Mouse (Mus musculus): ENCODE data around the gene Mre11a. TPM values are rescaled to one million over a fixed set of nuclear protein-coding genes. Genes with fewer than 3 reads are reported as not detected.

The Mre11a gene
- polyA plus RNA-seq, 1 experiment from 2014 or later = 9.7 TPM

DNA sequence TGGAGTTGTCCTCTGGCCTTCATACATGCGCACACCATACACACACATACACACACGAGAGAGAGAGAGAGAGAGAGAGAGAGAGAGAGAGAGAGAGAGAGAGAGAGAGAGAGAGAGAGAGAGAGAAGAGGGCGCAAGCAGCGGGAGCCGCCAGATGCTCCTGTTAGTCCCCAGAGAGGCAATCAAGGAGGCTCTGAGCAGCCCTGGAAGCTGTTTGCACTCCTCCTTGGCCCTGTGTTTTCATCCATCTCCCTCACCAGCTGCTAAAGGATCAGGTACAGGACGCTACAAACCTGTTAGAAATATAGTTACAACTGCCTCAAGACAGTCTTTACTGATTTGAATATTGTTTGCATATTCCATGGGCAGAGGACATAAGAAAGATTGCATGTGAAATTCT lies 14.6 kb upstream of the Mre11a start:
- no peak for DNase-seq (ENCODE audit: low spot score)
- Histone ChIP-seq H3K9ac (ENCODE audit: low read length) (no peak overlapping the region), H3K4me3 (ENCODE audit: low read depth, low read length) (no peak overlapping the region), H3K4me1 (replicated peaks; ENCODE audit: control insufficient read depth, insufficient read depth) (0 out of 2 replicates have a peak, but pooled peaks cover 2% of the 10 kb centered on the region), H3K27me3 (ENCODE audit: control insufficient read depth, insufficient read depth, low read length) (no peaks in the 10 kb centered on the region), H3K9me3 (ENCODE audit: control insufficient read depth, low read length) (no peaks in the 10 kb centered on the region), H3K4me2 (replicated peaks; ENCODE audit: low read depth) (no peak overlapping the region), H3K27ac (replicated peaks) (no peak overlapping the region), H3K36me3 (ENCODE audit: control insufficient read depth, insufficient read depth, low read length) (no peaks in the 10 kb centered on the region)
- WGBS = 55% methylated on average over 5 of the region's 6 CpGs
- ATAC-seq (ENCODE audit: low FRiP score, low TSS enrichment) = no peak
- TF ChIP-seq CTCF (IDR thresholded peaks at IDR 0.05; ENCODE audit: low read depth) = no peak
- no peak for TF ChIP-seq EP300 (optimal IDR thresholded peaks at IDR 0.05)

DNA sequence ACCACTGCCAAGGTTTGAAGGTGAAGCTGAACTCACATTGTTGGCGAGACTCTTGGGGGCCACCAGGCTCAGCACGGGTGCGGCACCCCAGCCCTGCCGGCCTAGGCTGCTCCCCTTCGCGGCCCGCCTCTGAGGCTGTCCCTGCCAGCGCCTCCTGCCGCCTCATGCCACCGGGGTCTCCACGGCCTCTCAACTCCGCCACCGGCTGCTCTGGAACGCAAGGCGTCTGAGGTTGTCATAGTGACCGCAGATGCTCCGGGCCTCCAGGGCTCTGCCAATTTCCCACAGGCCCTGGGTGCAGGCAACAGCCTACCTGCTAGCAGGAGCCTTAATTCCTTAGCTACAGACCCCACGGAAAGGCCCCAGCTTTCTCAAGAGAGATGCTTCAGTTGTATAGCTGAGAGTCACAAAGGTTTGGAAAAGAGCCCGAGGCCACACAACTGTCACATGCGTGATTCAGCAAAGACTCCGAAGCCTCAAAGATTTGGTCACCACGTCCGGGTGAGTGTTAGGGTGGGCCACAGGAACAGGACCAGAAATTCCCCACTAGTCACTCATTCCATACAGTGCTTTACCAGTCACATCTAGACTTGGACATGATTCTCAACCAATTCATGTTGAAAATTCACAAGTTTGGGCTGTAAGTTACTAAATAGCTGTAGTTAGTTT lies 13.5 kb upstream of the Mre11a start, which contains the start of gene 1700012B09Rik:
TSS of gene 1700012B09Rik (minus strand) at position 228 of the 669 bp plus-strand sequence.
- no peak within 1 kb of the TSS for H3K27ac ChIP-seq (replicated peaks)
- TF ChIP-seq EP300 (optimal IDR thresholded peaks at IDR 0.05) (no peak), CTCF (IDR thresholded peaks at IDR 0.05; ENCODE audit: low read depth) (no peak)
- no peaks in the 10 kb centered on the region for H3K27me3 ChIP-seq (ENCODE audit: control insufficient read depth, insufficient read depth, low read length)
- H3K4me3 ChIP-seq (ENCODE audit: low read depth, low read length) = no peak within 1 kb of the TSS
- no peaks in the 10 kb centered on the region for H3K36me3 ChIP-seq (ENCODE audit: control insufficient read depth, insufficient read depth, low read length)
- 0 out of 2 replicates have a peak, but pooled peaks have one; percentile 29 for ATAC-seq (ENCODE audit: low FRiP score, low TSS enrichment)
- DNase-seq (ENCODE audit: low spot score) = no peak
- no peak within 1 kb of the TSS for H3K4me2 ChIP-seq (replicated peaks; ENCODE audit: low read depth)
- H3K9ac ChIP-seq (ENCODE audit: low read length) = no peak within 1 kb of the TSS
- H3K4me1 ChIP-seq (replicated peaks; ENCODE audit: control insufficient read depth, insufficient read depth) = 0 out of 2 replicates have a peak, but pooled peaks cover 2% of the 10 kb centered on the region
- 23% methylated on average over 23 of the region's 23 CpGs for WGBS
- H3K9me3 ChIP-seq (ENCODE audit: control insufficient read depth, low read length) = no peaks in the 10 kb centered on the region

- 81% methylated on average over 2 of the region's 2 CpGs for WGBS
- H3K27ac ChIP-seq (replicated peaks) = no peak overlapping the region
- no peak overlapping the region for H3K9ac ChIP-seq (ENCODE audit: low read length)
- DNase-seq (ENCODE audit: low spot score) = no peak
- no peaks in the 10 kb centered on the region for H3K9me3 ChIP-seq (ENCODE audit: control insufficient read depth, low read length)
- H3K4me2 ChIP-seq (replicated peaks; ENCODE audit: low read depth) = no peak overlapping the region
- no peaks in the 10 kb centered on the region for H3K36me3 ChIP-seq (ENCODE audit: control insufficient read depth, insufficient read depth, low read length)
- TF ChIP-seq CTCF (IDR thresholded peaks at IDR 0.05; ENCODE audit: low read depth) (no peak), EP300 (optimal IDR thresholded peaks at IDR 0.05) (no peak)
- ATAC-seq (ENCODE audit: low FRiP score, low TSS enrichment) = peak; percentile 84
- H3K4me3 ChIP-seq (ENCODE audit: low read depth, low read length) = no peak overlapping the region
- no peaks in the 10 kb centered on the region for H3K27me3 ChIP-seq (ENCODE audit: control insufficient read depth, insufficient read depth, low read length)
- 0 out of 2 replicates have a peak, but pooled peaks cover 2% of the 10 kb centered on the region for H3K4me1 ChIP-seq (replicated peaks; ENCODE audit: control insufficient read depth, insufficient read depth)
These were observed 12.4 kb upstream of the Mre11a start for GRCm38 (mm10) chr9:14772074-14772473.

- H3K27me3 ChIP-seq (ENCODE audit: control insufficient read depth, insufficient read depth, low read length) = no peaks in the 10 kb centered on the region
- H3K9me3 ChIP-seq (ENCODE audit: control insufficient read depth, low read length) = no peaks in the 10 kb centered on the region
- no peak for TF ChIP-seq EP300 (optimal IDR thresholded peaks at IDR 0.05)
- peak; percentile 68 for TF ChIP-seq CTCF (IDR thresholded peaks at IDR 0.05; ENCODE audit: low read depth)
- no peak overlapping the region for H3K4me3 ChIP-seq (ENCODE audit: low read depth, low read length)
- ATAC-seq (ENCODE audit: low FRiP score, low TSS enrichment) (no peak), DNase-seq (ENCODE audit: low spot score) (no peak)
- H3K4me2 ChIP-seq (replicated peaks; ENCODE audit: low read depth) = no peak overlapping the region
- H3K4me1 ChIP-seq (replicated peaks; ENCODE audit: control insufficient read depth, insufficient read depth) = 0 out of 2 replicates have a peak, but pooled peaks cover 2% of the 10 kb centered on the region
- H3K9ac ChIP-seq (ENCODE audit: low read length) = no peak overlapping the region
- H3K36me3 ChIP-seq (ENCODE audit: control insufficient read depth, insufficient read depth, low read length) = no peaks in the 10 kb centered on the region
- 33% methylated on average over 2 of the region's 2 CpGs for WGBS
- no peak overlapping the region for H3K27ac ChIP-seq (replicated peaks)
These were observed 10.6 kb upstream of the Mre11a start for GRCm38 (mm10) chr9:14773813-14774212.

- TF ChIP-seq EP300 (optimal IDR thresholded peaks at IDR 0.05) (no peak), CTCF (IDR thresholded peaks at IDR 0.05; ENCODE audit: low read depth) (no peak)
- no peak overlapping the region for H3K4me2 ChIP-seq (replicated peaks; ENCODE audit: low read depth)
- no peaks in the 10 kb centered on the region for H3K4me1 ChIP-seq (replicated peaks; ENCODE audit: control insufficient read depth, insufficient read depth)
- no peak overlapping the region for H3K9ac ChIP-seq (ENCODE audit: low read length)
- ATAC-seq (ENCODE audit: low FRiP score, low TSS enrichment) (no peak), DNase-seq (ENCODE audit: low spot score) (peak; percentile 50)
- no peak overlapping the region for H3K27ac ChIP-seq (replicated peaks)
- no peaks in the 10 kb centered on the region for H3K9me3 ChIP-seq (ENCODE audit: control insufficient read depth, low read length)
- no peak overlapping the region for H3K4me3 ChIP-seq (ENCODE audit: low read depth, low read length)
- 35% methylated on average over 13 of the region's 13 CpGs for WGBS
- H3K27me3 ChIP-seq (ENCODE audit: control insufficient read depth, insufficient read depth, low read length) = no peaks in the 10 kb centered on the region
- 0 out of 2 replicates have a peak, but pooled peaks cover 4% of the 10 kb centered on the region for H3K36me3 ChIP-seq (ENCODE audit: control insufficient read depth, insufficient read depth, low read length)
These were observed 6.1 kb upstream of the Mre11a start for GRCm38 (mm10) chr9:14778341-14778740.

DNA sequence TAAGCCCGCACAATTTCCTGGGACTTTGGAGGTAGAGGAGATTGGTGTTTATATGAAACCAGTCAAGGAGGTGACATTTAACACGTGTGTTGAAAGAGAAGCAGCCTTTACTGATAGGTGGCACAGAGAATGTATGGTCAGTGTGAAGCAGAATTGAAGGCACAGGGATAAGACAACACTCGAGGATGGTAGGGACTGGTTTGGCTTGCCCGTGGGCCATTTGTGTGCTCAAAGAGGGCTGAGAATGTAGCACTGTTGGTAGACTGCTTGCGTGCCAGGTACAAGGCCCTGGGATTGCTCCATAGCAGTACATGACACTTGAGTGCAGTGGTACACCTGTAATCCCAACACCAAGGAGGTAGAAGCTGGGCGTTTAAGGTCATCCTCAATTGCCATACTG lies 2.9 kb downstream of the Mre11a start:
- Histone ChIP-seq H3K4me1 (replicated peaks; ENCODE audit: control insufficient read depth, insufficient read depth) (no peaks in the 10 kb centered on the region), H3K9me3 (ENCODE audit: control insufficient read depth, low read length) (no peaks in the 10 kb centered on the region), H3K4me3 (ENCODE audit: low read depth, low read length) (no peak overlapping the region), H3K36me3 (ENCODE audit: control insufficient read depth, insufficient read depth, low read length) (peaks cover 4% of the 10 kb centered on the region; the same call in 1 of the 2 replicates), H3K27ac (replicated peaks) (no peak overlapping the region), H3K4me2 (replicated peaks; ENCODE audit: low read depth) (no peak overlapping the region), H3K9ac (ENCODE audit: low read length) (no peak overlapping the region), H3K27me3 (ENCODE audit: control insufficient read depth, insufficient read depth, low read length) (no peaks in the 10 kb centered on the region)
- TF ChIP-seq EP300 (optimal IDR thresholded peaks at IDR 0.05) (no peak), CTCF (IDR thresholded peaks at IDR 0.05; ENCODE audit: low read depth) (no peak)
- 91% methylated on average over 6 of the region's 6 CpGs for WGBS
- DNase-seq (ENCODE audit: low spot score) (no peak), ATAC-seq (ENCODE audit: low FRiP score, low TSS enrichment) (no peak)
